ENCODE assay signal across 13 mouse cellular contexts in genomic region chr15:11177448-11177847, GRCm38 (mm10).
DNase-seq lines count a peak whose midpoint lies in the region; ATAC-seq lines count a peak whose summit lies in the region.
"Had no signal": no experiment of that assay in that cellular context is flagged by ENCODE, and none has a peak within 500 bp of the region (broad histone marks: within the 10 kb centered on the region; RNA-seq: fewer than 3 reads in every experiment).

No protein-coding gene starts in this region.

- H3K4me3 ChIP-seq in hindbrain, embryonic 10.5 days = no peak overlapping the region
- no peak overlapping the region for H3K4me3 ChIP-seq in hindbrain, embryonic 13.5 days
- H3K4me3 ChIP-seq in midbrain, embryonic 11.5 days (ENCODE audit: low read depth, low read length) = no peak overlapping the region
- H3K4me3 ChIP-seq: gastrocnemius, adult 2 months; heart, embryonic 12.5 days; liver, embryonic 12.5 days had no signal

- no peak for ATAC-seq in hindbrain, embryonic 13.5 days (ENCODE audit: low FRiP score)
- peak; percentile 55; the same call in 1 of the 2 replicates for ATAC-seq in midbrain, embryonic 11.5 days (ENCODE audit: low FRiP score)
- ATAC-seq: liver, embryonic 12.5 days had no signal

- no peaks in the 10 kb centered on the region for H3K36me3 ChIP-seq in hindbrain, embryonic 10.5 days
- H3K36me3 ChIP-seq in hindbrain, embryonic 13.5 days = no peaks in the 10 kb centered on the region
- no peaks in the 10 kb centered on the region for H3K36me3 ChIP-seq in midbrain, embryonic 11.5 days (ENCODE audit: control insufficient read depth, insufficient read depth, low read length)
- H3K36me3 ChIP-seq: heart, embryonic 12.5 days; liver, embryonic 12.5 days had no signal

- WGBS in hindbrain, embryonic 10.5 days = 43% methylated on average over 9 of the region's 9 CpGs
- 41% methylated on average over 9 of the region's 9 CpGs for WGBS in hindbrain, embryonic 13.5 days
- 45% methylated on average over 9 of the region's 9 CpGs for WGBS in midbrain, embryonic 11.5 days

- no peaks in the 10 kb centered on the region; the same call in 1 of the 2 replicates for H3K9me3 ChIP-seq in hindbrain, embryonic 10.5 days
- no peaks in the 10 kb centered on the region for H3K9me3 ChIP-seq in hindbrain, embryonic 13.5 days
- no peaks in the 10 kb centered on the region for H3K9me3 ChIP-seq in midbrain, embryonic 11.5 days (ENCODE audit: control insufficient read depth, low read length)
- H3K9me3 ChIP-seq: liver, embryonic 12.5 days had no signal

- H3K27ac ChIP-seq in hindbrain, embryonic 10.5 days = no peak overlapping the region; the same call in 1 of the 2 replicates
- no peak overlapping the region for H3K27ac ChIP-seq in hindbrain, embryonic 13.5 days
- no peak overlapping the region for H3K27ac ChIP-seq in midbrain, embryonic 11.5 days (ENCODE audit: low read depth, low read length)
- H3K27ac ChIP-seq: gastrocnemius, adult 2 months; liver, embryonic 12.5 days had no signal

- H3K4me2 ChIP-seq in hindbrain, embryonic 13.5 days = no peak overlapping the region
- no peak overlapping the region for H3K4me2 ChIP-seq in midbrain, embryonic 11.5 days
- H3K4me2 ChIP-seq: heart, embryonic 12.5 days; liver, embryonic 12.5 days had no signal

- no peaks in the 10 kb centered on the region for H3K27me3 ChIP-seq in hindbrain, embryonic 10.5 days (ENCODE audit: insufficient read depth, poor library complexity, severe bottlenecking)
- no peaks in the 10 kb centered on the region for H3K27me3 ChIP-seq in hindbrain, embryonic 13.5 days
- H3K27me3 ChIP-seq in midbrain, embryonic 11.5 days (ENCODE audit: control insufficient read depth, insufficient read depth, low read length) = no peaks in the 10 kb centered on the region
- H3K27me3 ChIP-seq: heart, embryonic 12.5 days; liver, embryonic 12.5 days had no signal

- peak; percentile 43 for DNase-seq in hindbrain, embryonic 10.5 days (ENCODE audit: low spot score)
- DNase-seq in forelimb bud, embryonic 11.5 days (ENCODE audit: low read depth, low spot score) = peak; percentile 24
- no peak for DNase-seq in midbrain, embryonic 11.5 days (ENCODE audit: low spot score, missing footprints)
- DNase-seq in retina, postnatal 1 day = peak; percentile 44
- DNase-seq in urinary bladder, postnatal 10 days (ENCODE audit: low spot score) = no peak
- DNase-seq in cerebellum, postnatal 36 days = no peak
- no peak for DNase-seq in liver
- DNase-seq: gastrocnemius, adult 2 months; layer of hippocampus, postnatal 36 days; lung, postnatal 10 days had no signal

- peaks cover 25% of the 10 kb centered on the region for H3K4me1 ChIP-seq in hindbrain, embryonic 10.5 days (replicated peaks)
- H3K4me1 ChIP-seq in hindbrain, embryonic 13.5 days (replicated peaks) = peaks cover 17% of the 10 kb centered on the region
- H3K4me1 ChIP-seq in midbrain, embryonic 11.5 days (ENCODE audit: control insufficient read depth, insufficient read depth, low read length) = peaks cover 7% of the 10 kb centered on the region
- H3K4me1 ChIP-seq: heart, embryonic 12.5 days; liver, embryonic 12.5 days had no signal

- no peak overlapping the region for H3K9ac ChIP-seq in hindbrain, embryonic 13.5 days
- H3K9ac ChIP-seq in midbrain, embryonic 11.5 days (ENCODE audit: low read length) = no peak overlapping the region
- H3K9ac ChIP-seq: heart, embryonic 12.5 days; liver, embryonic 12.5 days had no signal

Comparison
In these comparisons a context has a peak if more than half of its experiments do, and no peak if none do; other contexts are left out.
1. DNase-seq: peak in hindbrain, embryonic 10.5 days (single experiment), forelimb bud, embryonic 11.5 days (single experiment) and retina, postnatal 1 day (single experiment); none in midbrain, embryonic 11.5 days (single experiment), urinary bladder, postnatal 10 days (single experiment), cerebellum, postnatal 36 days (0 of 2) and liver (single experiment).